Mouse (Mus musculus) lung, postnatal 0 days (tissue): ENCODE results near the gene Atpaf2.

ENCODE experiments used
- CTCF ChIP-seq: IDR thresholded peaks from 2 replicates; pipeline ENCODE4 v1.5.1; 2016; ENCODE audit warnings: antibody characterized with exemption, mild to moderate bottlenecking
- EP300 ChIP-seq: IDR thresholded peaks from 2 replicates; pipeline ENCODE4 v1.6.1; 2016; ENCODE audit warnings: antibody characterized with exemption, mild to moderate bottlenecking, control low read depth

GRCm38 (mm10) chr11:60412921-60413320 is 5.3 kb downstream of the Atpaf2 start:
- no peak for TF ChIP-seq CTCF
- no peak for TF ChIP-seq EP300
